Mouse (Mus musculus): ENCODE results near the gene Eml5.

Gene Eml5

GRCm38 (mm10) chr12:98900881-98901801, at the start of gene Eml5:
Gene Eml5 (minus strand): TSS chr12:98901484.
- peak; percentile 56 to 77 for DNase-seq (ENCODE audit: low spot score in 2 of 2)

GRCm38 (mm10) chr12:98932856-98933255, 31.6 kb upstream of the Eml5 start:
- DNase-seq (ENCODE audit: low spot score in 2 of 2) = no peak

GRCm38 (mm10) chr12:98932441-98932840, 31.2 kb upstream of the Eml5 start:
- no peak for DNase-seq (ENCODE audit: low spot score in 2 of 2)

- no peak for DNase-seq (ENCODE audit: low spot score in 2 of 2)
Measured at GRCm38 (mm10) chr12:98931174-98931573, 29.9 kb upstream of the Eml5 start.

GRCm38 (mm10) chr12:98920194-98920991, 19.1 kb upstream of the Eml5 start, which contains the start of gene Ttc8:
Gene Ttc8 (plus strand): TSS chr12:98920574.
- peak; percentile 71 to 87 for DNase-seq (ENCODE audit: low spot score in 2 of 2)

- DNase-seq (ENCODE audit: low spot score in 2 of 2) = no peak
Measured at GRCm38 (mm10) chr12:98910096-98910495, 8.8 kb upstream of the Eml5 start.

GRCm38 (mm10) chr12:98905466-98905865, 4.2 kb upstream of the Eml5 start:
- no peak for DNase-seq (ENCODE audit: low spot score in 2 of 2)

- no peak for DNase-seq (ENCODE audit: low spot score in 2 of 2)
Measured at GRCm38 (mm10) chr12:98900341-98900880, 873 bp downstream of the Eml5 start.

- DNase-seq (ENCODE audit: low spot score in 2 of 2) = no peak
Measured at GRCm38 (mm10) chr12:98899676-98900075, 1.6 kb downstream of the Eml5 start.

GRCm38 (mm10) chr12:98896761-98897160, 4.5 kb downstream of the Eml5 start:
- DNase-seq (ENCODE audit: low spot score in 2 of 2) = no peak

- no peak for DNase-seq (ENCODE audit: low spot score in 2 of 2)
Measured at GRCm38 (mm10) chr12:98884515-98884914, 16.8 kb downstream of the Eml5 start.

- DNase-seq (ENCODE audit: low spot score in 2 of 2) = no peak
Measured at GRCm38 (mm10) chr12:98881796-98882195, 19.5 kb downstream of the Eml5 start.

- no peak for DNase-seq (ENCODE audit: low spot score in 2 of 2)
Measured at GRCm38 (mm10) chr12:98878693-98879092, 22.6 kb downstream of the Eml5 start.

- no peak for DNase-seq (ENCODE audit: low spot score in 2 of 2)
Measured at GRCm38 (mm10) chr12:98875216-98875615, 26.1 kb downstream of the Eml5 start.

GRCm38 (mm10) chr12:98872836-98873235, 28.4 kb downstream of the Eml5 start:
- no peak for DNase-seq (ENCODE audit: low spot score in 2 of 2)

- DNase-seq (ENCODE audit: low spot score in 2 of 2) = no peak
Measured at GRCm38 (mm10) chr12:98863436-98863835, 37.8 kb downstream of the Eml5 start.

- no peak for DNase-seq (ENCODE audit: low spot score in 2 of 2)
Measured at GRCm38 (mm10) chr12:98860316-98860715, 41.0 kb downstream of the Eml5 start.

GRCm38 (mm10) chr12:98850767-98851166, 50.5 kb downstream of the Eml5 start:
- DNase-seq (ENCODE audit: low spot score in 2 of 2) = peak; percentile 23 to 57

- no peak for DNase-seq (ENCODE audit: low spot score in 2 of 2)
Measured at GRCm38 (mm10) chr12:98844774-98845173, 56.5 kb downstream of the Eml5 start.

- no peak for DNase-seq (ENCODE audit: low spot score in 2 of 2)
Measured at GRCm38 (mm10) chr12:98840135-98840534, 61.1 kb downstream of the Eml5 start.

- DNase-seq (ENCODE audit: low spot score in 2 of 2) = no peak
Measured at GRCm38 (mm10) chr12:98837940-98838339, 63.3 kb downstream of the Eml5 start.

GRCm38 (mm10) chr12:98835466-98835865, 65.8 kb downstream of the Eml5 start:
- no peak for DNase-seq (ENCODE audit: low spot score in 2 of 2)

Measured in urinary bladder, adult 18-20 months (tissue).